Mouse (Mus musculus) erythroblast, embryonic 14.5 days (primary cell): ENCODE measurements around the gene Ccdc194. TPM values are rescaled to one million over a fixed set of nuclear protein-coding genes. Genes with fewer than 3 reads are reported as not detected.

ENCODE experiments used
- H3K27me3 ChIP-seq: 2 replicates; pipeline ENCODE4 v1.6.1; 2012; ENCODE audit warnings: inconsistent platforms; ENCODE audit not compliant: control insufficient read depth
- H3K36me3 ChIP-seq: 2 replicates; pipeline ENCODE4 v1.6.1; 2012; ENCODE audit warnings: mild to moderate bottlenecking, inconsistent platforms; ENCODE audit not compliant: control insufficient read depth
- H3K4me1 ChIP-seq: 2 replicates; pipeline ENCODE4 v1.6.1; 2012; ENCODE audit warnings: inconsistent platforms; ENCODE audit not compliant: control insufficient read depth
- H3K4me3 ChIP-seq: replicated peaks from 2 replicates; pipeline ENCODE3; 2012; ENCODE audit warnings: moderate library complexity, mild to moderate bottlenecking, inconsistent platforms
- H3K9me3 ChIP-seq: 2 replicates; pipeline ENCODE4 v1.6.1; 2012; ENCODE audit warnings: low read length, inconsistent platforms, mixed read lengths; ENCODE audit not compliant: control insufficient read depth
- GATA1 ChIP-seq: IDR thresholded peaks from 2 replicates; pipeline ENCODE4 v1.6.1; 2012; ENCODE audit warnings: low read length, inconsistent platforms, mixed read lengths
- TAL1 ChIP-seq: IDR thresholded peaks from 3 replicates; pipeline ENCODE4 v1.6.1; 2012; ENCODE audit warnings: low read length, inconsistent platforms, mixed read lengths
- polyA plus RNA-seq: library from polyadenylated mRNA; stranded (reverse); fragments of >175 nt; gene quantifications from 2 replicates; pipeline ENCODE4 v1.2.3, GENCODE M21; 2012

Ccdc194 gene
- polyA plus RNA-seq, 1 experiment, result not detected

GRCm38 (mm10) chr8:71498816-71499690, 26.5 kb downstream of the Ccdc194 start:
- H3K27me3 ChIP-seq, result no peaks in the 10 kb centered on the region
- peaks cover 4% of the 10 kb centered on the region for H3K4me1 ChIP-seq
- H3K36me3 ChIP-seq, result no peaks in the 10 kb centered on the region
- H3K4me3 ChIP-seq, result no peak overlapping the region
- no peak for TF ChIP-seq GATA1
- TF ChIP-seq TAL1, result no peak
- no peaks in the 10 kb centered on the region for H3K9me3 ChIP-seq

GRCm38 (mm10) chr8:71497881-71498501, 27.5 kb downstream of the Ccdc194 start:
- Histone ChIP-seq H3K9me3 (no peaks in the 10 kb centered on the region), H3K4me3 (no peak overlapping the region), H3K27me3 (no peaks in the 10 kb centered on the region), H3K36me3 (peaks cover 5% of the 10 kb centered on the region), H3K4me1 (peaks cover 4% of the 10 kb centered on the region)
- TF ChIP-seq TAL1 (no peak), GATA1 (no peak)

- Histone ChIP-seq H3K4me3 (no peak overlapping the region), H3K36me3 (peaks cover 14% of the 10 kb centered on the region), H3K9me3 (no peaks in the 10 kb centered on the region), H3K27me3 (no peaks in the 10 kb centered on the region), H3K4me1 (peaks cover 7% of the 10 kb centered on the region)
- no peak for TF ChIP-seq GATA1
- no peak for TF ChIP-seq TAL1
Observed at GRCm38 (mm10) chr8:71497077-71497645, 28.4 kb downstream of the Ccdc194 start.

GRCm38 (mm10) chr8:71496481-71496880, 29.0 kb downstream of the Ccdc194 start:
- TF ChIP-seq GATA1 (no peak), TAL1 (no peak)
- Histone ChIP-seq H3K36me3 (peaks cover 21% of the 10 kb centered on the region), H3K4me1 (peaks cover 9% of the 10 kb centered on the region), H3K4me3 (no peak overlapping the region), H3K9me3 (no peaks in the 10 kb centered on the region), H3K27me3 (no peaks in the 10 kb centered on the region)

GRCm38 (mm10) chr8:71495811-71496210, 29.7 kb downstream of the Ccdc194 start:
- TF ChIP-seq TAL1 (no peak), GATA1 (no peak)
- H3K9me3 ChIP-seq, result no peaks in the 10 kb centered on the region
- no peaks in the 10 kb centered on the region for H3K27me3 ChIP-seq
- no peak overlapping the region for H3K4me3 ChIP-seq
- H3K36me3 ChIP-seq, result peaks cover 27% of the 10 kb centered on the region
- H3K4me1 ChIP-seq, result peaks cover 9% of the 10 kb centered on the region

GRCm38 (mm10) chr8:71495039-71495438, 30.5 kb downstream of the Ccdc194 start:
- TF ChIP-seq GATA1, result no peak
- no peak for TF ChIP-seq TAL1
- Histone ChIP-seq H3K4me1 (peaks cover 11% of the 10 kb centered on the region), H3K9me3 (no peaks in the 10 kb centered on the region), H3K27me3 (no peaks in the 10 kb centered on the region), H3K4me3 (no peak overlapping the region), H3K36me3 (peaks cover 33% of the 10 kb centered on the region)

- Histone ChIP-seq H3K36me3 (peaks cover 32% of the 10 kb centered on the region), H3K4me1 (peaks cover 62% of the 10 kb centered on the region), H3K27me3 (peaks cover 3% of the 10 kb centered on the region; the same call in 1 of the 2 replicates), H3K4me3 (peak overlapping the region; percentile 85), H3K9me3 (no peaks in the 10 kb centered on the region)
- TF ChIP-seq GATA1 (no peak), TAL1 (no peak)
Observed at GRCm38 (mm10) chr8:71488454-71488853, 37.1 kb downstream of the Ccdc194 start.

- H3K9me3 ChIP-seq, result no peaks in the 10 kb centered on the region
- H3K4me3 ChIP-seq, result peak within 1 kb of the TSS; percentile 85
- peaks cover 3% of the 10 kb centered on the region; the same call in 1 of the 2 replicates for H3K27me3 ChIP-seq
- TF ChIP-seq TAL1, result no peak
- no peak for TF ChIP-seq GATA1
- peaks cover 28% of the 10 kb centered on the region for H3K36me3 ChIP-seq
- H3K4me1 ChIP-seq, result peaks cover 64% of the 10 kb centered on the region
Observed at GRCm38 (mm10) chr8:71487691-71488445, 37.6 kb downstream of the Ccdc194 start, which contains the start of gene Gtpbp3. Gene Gtpbp3, plus strand, starts transcription at chr8:71488103.

GRCm38 (mm10) chr8:71486136-71486529, 39.4 kb downstream of the Ccdc194 start:
- Histone ChIP-seq H3K4me1 (peaks cover 63% of the 10 kb centered on the region), H3K27me3 (peaks cover 3% of the 10 kb centered on the region; the same call in 1 of the 2 replicates), H3K9me3 (no peaks in the 10 kb centered on the region), H3K4me3 (no peak overlapping the region), H3K36me3 (peaks cover 11% of the 10 kb centered on the region)
- no peak for TF ChIP-seq GATA1
- TF ChIP-seq TAL1, result no peak
